Comparison of ENCODE assay signal across 8 mouse cellular contexts in the genomic region with DNA sequence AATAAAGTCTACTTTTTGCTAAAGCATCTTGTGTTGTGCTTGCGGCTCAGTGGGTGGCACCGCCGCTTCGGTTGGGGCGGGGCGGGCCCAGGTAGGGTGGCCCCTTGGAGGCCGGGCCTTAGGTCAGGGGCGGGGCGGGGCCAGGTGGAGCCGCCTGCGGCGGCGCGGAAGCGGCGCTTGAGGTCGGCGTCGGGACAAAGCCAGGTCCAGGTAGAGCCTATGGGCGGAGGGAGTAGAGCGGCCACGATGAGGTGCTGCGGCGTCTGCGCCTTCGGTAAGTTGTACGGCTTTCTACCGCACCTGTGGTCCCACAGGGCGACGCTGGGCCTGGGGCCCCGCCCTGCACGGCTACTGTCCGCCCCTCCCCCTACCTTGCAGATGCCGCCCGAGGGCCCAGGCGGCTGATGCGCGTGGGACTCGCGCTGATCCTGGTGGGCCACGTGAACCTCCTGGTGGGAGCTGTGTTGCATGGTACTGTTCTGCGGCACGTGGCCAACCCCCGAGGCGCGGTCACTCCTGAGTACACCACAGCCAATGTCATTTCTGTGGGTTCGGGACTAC. TPM values are rescaled to one million over a fixed set of nuclear protein-coding genes. Genes with fewer than 3 reads are reported as not detected.
DNase-seq lines count a peak whose midpoint lies in the region; ATAC-seq and TF ChIP-seq lines count a peak whose summit lies in the region.

A gene (plus strand): TSS at position 151 of the 561 bp plus-strand sequence.

- H3K79me2 ChIP-seq in myocyte (ENCODE audit: control insufficient read depth, insufficient read depth) = no peaks in the 10 kb centered on the region

- H3K9me3 ChIP-seq in G1E (replicated peaks) = no peaks in the 10 kb centered on the region
- H3K9me3 ChIP-seq in embryonic facial prominence, embryonic 14.5 days (ENCODE audit: control insufficient read depth, low read length) = no peaks in the 10 kb centered on the region
- H3K9me3 ChIP-seq in liver, embryonic 12.5 days (replicated peaks) = no peaks in the 10 kb centered on the region

- H3K9ac ChIP-seq in embryonic facial prominence, embryonic 14.5 days (ENCODE audit: low read depth, low read length) = peak within 1 kb of the TSS; percentile 56
- H3K9ac ChIP-seq in liver, embryonic 12.5 days = 0 out of 2 replicates have a peak within 1 kb of the TSS, but pooled peaks have one; percentile 2

- H3K27me3 ChIP-seq in G1E (ENCODE audit: insufficient read depth, low read length) (no peaks in the 10 kb centered on the region), myocyte (ENCODE audit: control insufficient read depth, insufficient read depth, insufficient read length) (no peaks in the 10 kb centered on the region)
- H3K27me3 ChIP-seq in embryonic facial prominence, embryonic 14.5 days (replicated peaks; ENCODE audit: control insufficient read depth, insufficient read depth, low read length) = no peaks in the 10 kb centered on the region
- H3K27me3 ChIP-seq in liver, embryonic 12.5 days (replicated peaks) = no peaks in the 10 kb centered on the region

- no peak within 1 kb of the TSS for H3ac ChIP-seq in myocyte (ENCODE audit: control insufficient read depth, insufficient read length)

- no peak for TF ChIP-seq CTCF in G1E (IDR thresholded peaks at IDR 0.05; ENCODE audit: low read depth, low read length)

- peak; percentile 41 for ATAC-seq in G1E (ENCODE audit: extremely low read depth, insufficient number of reproducible peaks, low FRiP score, poor library complexity, severe bottlenecking)
- peak; percentile 75 for ATAC-seq in embryonic facial prominence, embryonic 14.5 days (ENCODE audit: low read depth)
- ATAC-seq in inflammation-experienced regulatory T-cells, adult 6 months = peak; percentile 47
- peak; percentile 77 for ATAC-seq in liver, embryonic 12.5 days

- peak within 1 kb of the TSS; percentile 64 for H3K27ac ChIP-seq in embryonic facial prominence, embryonic 14.5 days (replicated peaks; ENCODE audit: low read depth, low read length)
- no peak within 1 kb of the TSS for H3K27ac ChIP-seq in liver, embryonic 12.5 days

- peak within 1 kb of the TSS; percentile 77 for H3K4me3 ChIP-seq in G1E (ENCODE audit: low read depth, low read length)
- peak within 1 kb of the TSS; percentile 33 for H3K4me3 ChIP-seq in embryonic facial prominence, embryonic 14.5 days (ENCODE audit: low read depth, low read length)
- peak within 1 kb of the TSS; percentile 50 for H3K4me3 ChIP-seq in liver, embryonic 12.5 days
- no peak within 1 kb of the TSS for H3K4me3 ChIP-seq in myocyte

- peak within 1 kb of the TSS; percentile 48 for H3K4me2 ChIP-seq in embryonic facial prominence, embryonic 14.5 days (ENCODE audit: low read depth, low read length)
- peak within 1 kb of the TSS; percentile 65 for H3K4me2 ChIP-seq in liver, embryonic 12.5 days
- no peak within 1 kb of the TSS for H3K4me2 ChIP-seq in myocyte (ENCODE audit: low read depth)

- peaks cover 93% of the 10 kb centered on the region for H3K36me3 ChIP-seq in G1E (replicated peaks)
- H3K36me3 ChIP-seq in embryonic facial prominence, embryonic 14.5 days (ENCODE audit: control insufficient read depth, insufficient read depth, low read length) = peaks cover 88% of the 10 kb centered on the region
- peaks cover 82% of the 10 kb centered on the region for H3K36me3 ChIP-seq in liver, embryonic 12.5 days
- peaks cover 37% of the 10 kb centered on the region for H3K36me3 ChIP-seq in myocyte (ENCODE audit: control insufficient read depth, insufficient read depth)

- peak; percentile 71 for DNase-seq in CD4-positive helper T cell, adult 2 months (ENCODE audit: low read depth, low spot score)
- peak; percentile 49 for DNase-seq in G1E (ENCODE audit: low spot score)
- peak; percentile 64 for DNase-seq in embryonic facial prominence, embryonic 14.5 days (ENCODE audit: low spot score)
- peak; percentile 61 for DNase-seq in urinary bladder, postnatal 25 days (ENCODE audit: low spot score)
- DNase-seq in spleen, adult 12 weeks (ENCODE audit: low spot score) = no peak

- WGBS in embryonic facial prominence, embryonic 14.5 days = 17% methylated on average over 18 of the region's 47 CpGs
- 62% methylated on average over 47 of the region's 47 CpGs for WGBS in liver, embryonic 12.5 days (ENCODE audit: insufficient replicate concordance)

- no peak for TF ChIP-seq POLR2A in myocyte (IDR thresholded peaks at IDR 0.05; ENCODE audit: insufficient read length, low read depth)

- peaks cover 43% of the 10 kb centered on the region for H3K4me1 ChIP-seq in G1E (ENCODE audit: insufficient read depth, low read depth, low read length)
- H3K4me1 ChIP-seq in embryonic facial prominence, embryonic 14.5 days (ENCODE audit: control insufficient read depth, insufficient read depth, low read length) = peaks cover 23% of the 10 kb centered on the region
- H3K4me1 ChIP-seq in liver, embryonic 12.5 days = peaks cover 27% of the 10 kb centered on the region

TF ChIP-seq in myocyte, 11 proteins besides CTCF, POLR2A, EP300 and RAD21:
- TF ChIP-seq POLR2AphosphoS2 (IDR thresholded peaks at IDR 0.05; ENCODE audit: insufficient read length, low read depth) (peak; percentile 73), MAX (IDR thresholded peaks at IDR 0.05; ENCODE audit: low read depth) (no peak)
TF ChIP-seq in myocyte: peak in this region for 1.

RNA-seq across cellular contexts. Expression of the gene that starts here (rescaled TPM):
- 3.8 and 8.8 TPM in 2 replicates for total RNA-seq in G1E (2014; fragmentation: Nextera tagmentation)
- 6.4 and 10.5 TPM in 2 replicates for total RNA-seq in G1E (2017)
- 9.4 and 11.8 TPM in 2 replicates for polyA plus RNA-seq in G1E (2012)
- polyA plus RNA-seq in embryonic facial prominence, embryonic 14.5 days (2014; fragmentation: Nextera tagmentation; extraction: Ambion mirVana) = 14.8 and 15.2 TPM in 2 replicates
- 10 to 100 TPM; 25.8 to 27.7 (median 26.9) TPM for polyA plus RNA-seq in inflammation-experienced regulatory T-cells, adult 6 months (2017; shearing (Covaris generic))
- 4.6 and 6.1 TPM in 2 replicates for polyA plus RNA-seq in liver, embryonic 12.5 days (2016; fragmentation: Nextera tagmentation; extraction: Ambion mirVana)
- polyA plus RNA-seq in myocyte (2012; fragmentation: generic; extraction: Trizol) = 2.1 TPM
